ENCODE assay signal across 19 mouse cellular contexts in genomic region chr6:34313921-34314320, GRCm38 (mm10). TPM values are rescaled to one million over a fixed set of nuclear protein-coding genes. Genes with fewer than 3 reads are reported as not detected.
DNase-seq lines count a peak whose midpoint lies in the region; TF ChIP-seq lines count a peak whose summit lies in the region.
"Had no signal": no experiment of that assay in that cellular context is flagged by ENCODE, and none has a peak within 500 bp of the region (broad histone marks: within the 10 kb centered on the region; RNA-seq: fewer than 3 reads in every experiment).

No protein-coding gene starts in this region.

- intact Hi-C loops in gastrocnemius, postnatal 36 days (cut with DNase I): no loop called here

- no peak overlapping the region for H3K27ac ChIP-seq in cerebellum, adult 2 months (ENCODE audit: insufficient read depth, low read length)
- H3K27ac ChIP-seq: hindbrain, embryonic 13.5 days; limb, embryonic 12.5 days; liver, embryonic 13.5 days; midbrain, embryonic 15.5 days had no signal

- no peak overlapping the region for H3ac ChIP-seq in C2C12 (ENCODE audit: control insufficient read depth, insufficient read length, low read depth)

- peaks cover 29% of the 10 kb centered on the region for H3K79me3 ChIP-seq in C2C12 (ENCODE audit: low read depth)

- H3K79me2 ChIP-seq in C2C12 (ENCODE audit: control insufficient read depth, insufficient read depth): peaks cover 59% of the 10 kb centered on the region

- 66% methylated on average over 2 of the region's 2 CpGs for WGBS in cerebellum, adult 2 months

- peaks cover 3% of the 10 kb centered on the region; the same call in 1 of the 2 replicates for H3K4me1 ChIP-seq in cerebellum, adult 2 months (ENCODE audit: control insufficient read depth, insufficient read depth, low read length)

- no peak for TF ChIP-seq POLR2A in cerebellum, adult 2 months (IDR thresholded peaks at IDR 0.05; ENCODE audit: borderline replicate concordance, insufficient read depth, low read length)

- no peaks in the 10 kb centered on the region for H3K27me3 ChIP-seq in C2C12 (ENCODE audit: control insufficient read depth, insufficient read depth, insufficient read length)
- no peaks in the 10 kb centered on the region for H3K27me3 ChIP-seq in cerebellum, adult 2 months (ENCODE audit: control insufficient read depth, insufficient read depth, low read length)
- H3K27me3 ChIP-seq: hindbrain, embryonic 13.5 days; limb, embryonic 12.5 days; liver, embryonic 13.5 days; Patski had no signal

- no peak for TF ChIP-seq CTCF in C2C12 (IDR thresholded peaks at IDR 0.05; ENCODE audit: control insufficient read depth, insufficient read depth, insufficient read length)
- TF ChIP-seq CTCF in cerebellum, adult 2 months (IDR thresholded peaks at IDR 0.05; ENCODE audit: borderline replicate concordance, insufficient read depth, low read depth, low read length): no peak

- H3K4me3 ChIP-seq in C2C12 (ENCODE audit: insufficient read depth, poor library complexity, severe bottlenecking): no peak overlapping the region
- H3K4me3 ChIP-seq in cerebellum, adult 2 months (replicated peaks; ENCODE audit: insufficient read depth, low read depth, low read length): no peak overlapping the region
- H3K4me3 ChIP-seq: hindbrain, embryonic 13.5 days; limb, embryonic 12.5 days; liver, embryonic 13.5 days; midbrain, embryonic 15.5 days had no signal

- peak; percentile 21 for DNase-seq in kidney, adult 11 months
- no peak for DNase-seq in kidney, postnatal 4 days
- peak; percentile 52 for DNase-seq in adipocyte (ENCODE audit: low spot score)
- peak; percentile 36 to 45 for DNase-seq in gastrocnemius, postnatal 36 days
- DNase-seq in yolk sac, embryonic 10.5 days (ENCODE audit: low spot score): no peak
- no peak for DNase-seq in cerebellum, adult 2 months
- DNase-seq: adrenal gland, postnatal 10 days; embryo, embryonic 11 days; liver, embryonic 13.5 days; retina, postnatal 1 day; thymus, adult 2 months had no signal

- peaks cover 35% of the 10 kb centered on the region for H3K36me3 ChIP-seq in C2C12 (ENCODE audit: control insufficient read depth, insufficient read depth)
- H3K36me3 ChIP-seq: midbrain, embryonic 15.5 days had no signal

TF ChIP-seq in C2C12, 6 proteins besides CTCF, POLR2A, EP300 and RAD21:
- no peak for TF ChIP-seq MAX (IDR thresholded peaks at IDR 0.05)
- TF ChIP-seq USF1 (IDR thresholded peaks at IDR 0.05; ENCODE audit: low read depth): no peak
- peak; percentile 97 for TF ChIP-seq MYOD1 (IDR thresholded peaks at IDR 0.05; ENCODE audit: control insufficient read depth, insufficient read length, low read depth)

RNA-seq across cellular contexts. Expression of gene Akr1b3, which starts 3.4 kb away (rescaled TPM):
- polyA plus RNA-seq in C2C12 (2012; fragmentation: generic; extraction: Trizol): 455 TPM
- 100 to 1,000 TPM; 152 to 165 TPM for total RNA-seq in gastrocnemius, postnatal 36 days (2021)
- 72.7 and 73.5 TPM in 2 replicates for polyA plus RNA-seq in cerebellum, adult 2 months (2012; rRNA removed)

RNA-seq across cellular contexts. Expression of gene Akr1b8, which starts 40.0 kb away (rescaled TPM):
- polyA plus RNA-seq in C2C12 (2012; fragmentation: generic; extraction: Trizol): 95.1 TPM
- 1 to 10 TPM; 1.7 to 2.2 TPM for total RNA-seq in gastrocnemius, postnatal 36 days (2021)
- polyA plus RNA-seq in cerebellum, adult 2 months (2012; rRNA removed): 1.6 TPM in 2 replicates
- total RNA-seq: granulocyte monocyte progenitor cell, adult 5-6 weeks; megakaryocyte-erythroid progenitor cell, adult 5-6 weeks; neutrophil, adult 5-6 weeks had no signal

Comparison
In these comparisons a context has a peak if more than half of its experiments do, and no peak if none do; other contexts are left out.
1. DNase-seq: peak in kidney, adult 11 months (single experiment), adipocyte (single experiment) and gastrocnemius, postnatal 36 days (2 of 2); none in kidney, postnatal 4 days (0 of 2), yolk sac, embryonic 10.5 days (single experiment) and cerebellum, adult 2 months (0 of 2).
2. RNA of gene Akr1b8, which starts 40.0 kb away (polyA plus RNA-seq): 95.1 TPM in C2C12 (single experiment); 1.6 TPM in cerebellum, adult 2 months; every median in the first group is over 10 times any median in the second.